Mouse (Mus musculus) 3T3-L1 (cell line): ENCODE measurements around the gene Pycr2.
A peak's percentile ranks its signal among the peaks of the same experiment; 100 is the strongest.
"Not testable (repeated sequence)": the region's sequence is repeated elsewhere in the genome, so short reads cannot be mapped to it uniquely, and the experiment has no call there.

Experiments
- DNase-seq: peaks from one replicate; pipeline ENCODE4 v3.0.0-alpha.2; 2015; ENCODE audit warnings: low read depth, low spot score

Pycr2 gene

GRCm38 (mm10) chr1:180905307-180905706, 1.2 kb downstream of the Pycr2 start:
- DNase-seq, result no peak

GRCm38 (mm10) chr1:180905876-180906275, 1.8 kb downstream of the Pycr2 start:
- no peak for DNase-seq

- no peak for DNase-seq
Observed at GRCm38 (mm10) chr1:180906461-180907147, 2.5 kb downstream of the Pycr2 start.

- DNase-seq, result peak; percentile 53
Observed at GRCm38 (mm10) chr1:180911138-180911537, 7.0 kb downstream of the Pycr2 start.

- no peak for DNase-seq
Observed at GRCm38 (mm10) chr1:180911653-180912287, 7.7 kb downstream of the Pycr2 start.

GRCm38 (mm10) chr1:180912792-180913191, 8.7 kb downstream of the Pycr2 start:
- no peak for DNase-seq

- peak; percentile 83 for DNase-seq
Observed at GRCm38 (mm10) chr1:180913797-180914196, 9.7 kb downstream of the Pycr2 start.

GRCm38 (mm10) chr1:180916425-180916824, 12.3 kb downstream of the Pycr2 start:
- no peak for DNase-seq

GRCm38 (mm10) chr1:180917053-180917452, 13.0 kb downstream of the Pycr2 start:
- peak; percentile 71 for DNase-seq

- no peak for DNase-seq
Observed at GRCm38 (mm10) chr1:180919686-180920085, 15.6 kb downstream of the Pycr2 start.

- no peak for DNase-seq
Observed at GRCm38 (mm10) chr1:180922273-180923048, 18.4 kb downstream of the Pycr2 start.

GRCm38 (mm10) chr1:180924737-180925136, 20.6 kb downstream of the Pycr2 start:
- no peak for DNase-seq

GRCm38 (mm10) chr1:180926286-180926685, 22.2 kb downstream of the Pycr2 start:
- DNase-seq, result no peak

GRCm38 (mm10) chr1:180929599-180929998, 25.5 kb downstream of the Pycr2 start:
- DNase-seq, result no peak

GRCm38 (mm10) chr1:180931106-180931505, 27.0 kb downstream of the Pycr2 start:
- peak; percentile 82 for DNase-seq

GRCm38 (mm10) chr1:180933659-180934058, 29.6 kb downstream of the Pycr2 start:
- DNase-seq, result no peak

- no peak for DNase-seq
Observed at GRCm38 (mm10) chr1:180934467-180935419, 30.6 kb downstream of the Pycr2 start, which contains the start of gene Lefty1. Gene Lefty1 (plus strand): TSS chr1:180935022.

GRCm38 (mm10) chr1:180936610-180937398, 32.7 kb downstream of the Pycr2 start:
- not testable (repeated sequence) for DNase-seq

- not testable (repeated sequence) for DNase-seq
Observed at GRCm38 (mm10) chr1:180937631-180938030, 33.5 kb downstream of the Pycr2 start.

GRCm38 (mm10) chr1:180938781-180939180, 34.7 kb downstream of the Pycr2 start:
- DNase-seq, result not testable (repeated sequence)
